Mouse (Mus musculus) megakaryocyte progenitor cell, adult 5-6 weeks (primary cell): ENCODE results near the gene Btd. TPM values are rescaled to one million over a fixed set of nuclear protein-coding genes. Genes with fewer than 3 reads are reported as not detected.

Experiments used
- ATAC-seq: replicated peaks from 2 replicates; pipeline ENCODE4 v1.8.0; 2016; ENCODE audit warnings: mild to moderate bottlenecking, moderate TSS enrichment, inconsistent platforms; ENCODE audit not compliant: poor library complexity
- total RNA-seq, 2 experiments: library from RNA; stranded (forward) in 1 of 2; stranded (reverse) in 1 of 2; fragments of 157-497, 149-512 nt in 1 of 2; fragments of 200-1000 nt in 1 of 2; gene quantifications; 2 replicates each; pipeline versions ENCODE4 v1.2.3 to v1.2.4; 2015 to 2017

Gene Btd
- total RNA-seq, 2 experiments from 2014 or later, result 8.1 to 15.6 TPM

- peak; percentile 40 for ATAC-seq
Observed at GRCm38 (mm10) chr14:31644931-31645547, 4.2 kb downstream of the Btd start.

GRCm38 (mm10) chr14:31645920-31646319 is 5.1 kb downstream of the Btd start:
- ATAC-seq, result no peak

GRCm38 (mm10) chr14:31647991-31648390 is 7.2 kb downstream of the Btd start:
- no peak for ATAC-seq

GRCm38 (mm10) chr14:31650347-31650746 is 9.5 kb downstream of the Btd start:
- no peak for ATAC-seq

DNA sequence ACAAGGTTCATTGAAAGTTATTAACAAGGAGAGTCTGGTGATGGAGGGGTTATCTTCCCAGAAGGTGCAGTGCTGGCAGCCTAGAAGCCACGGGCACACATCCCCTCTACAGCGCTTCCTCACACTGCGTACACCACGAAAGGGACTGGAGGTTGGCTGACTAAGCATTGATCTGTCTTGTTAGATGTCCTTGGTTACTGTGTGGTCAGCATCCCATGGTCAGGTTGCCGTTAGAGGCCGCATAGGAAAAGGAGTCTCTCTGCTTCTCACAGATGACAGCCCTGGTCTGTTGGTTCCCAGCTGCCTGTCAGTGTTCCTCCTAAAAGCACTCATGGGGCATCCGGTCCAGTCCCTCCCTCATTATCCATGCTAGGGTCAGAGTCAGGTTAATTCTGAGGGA is 10.4 kb downstream of the Btd start:
- ATAC-seq, result no peak

- ATAC-seq, result no peak
Observed at GRCm38 (mm10) chr14:31652106-31652505, 11.3 kb downstream of the Btd start.

DNA sequence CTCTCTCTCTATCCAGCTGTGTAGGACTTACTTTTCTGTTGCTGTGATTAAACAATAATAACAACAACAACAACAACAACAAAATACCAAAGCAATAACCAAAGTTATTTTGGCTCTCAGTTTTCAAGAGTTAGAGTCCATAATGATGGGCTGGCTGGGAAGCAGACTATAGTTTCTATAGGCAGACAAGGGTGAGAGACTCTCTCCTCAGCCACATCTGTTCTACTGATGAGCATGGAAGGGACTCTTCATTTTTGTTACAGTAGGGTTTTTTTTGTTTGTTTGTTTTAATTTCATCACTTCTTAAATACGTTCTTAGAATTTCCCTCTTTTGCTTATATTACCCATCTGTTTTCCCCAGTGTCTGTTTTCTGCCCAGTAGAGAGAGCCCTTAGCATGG is 11.8 kb downstream of the Btd start:
- ATAC-seq, result no peak

DNA sequence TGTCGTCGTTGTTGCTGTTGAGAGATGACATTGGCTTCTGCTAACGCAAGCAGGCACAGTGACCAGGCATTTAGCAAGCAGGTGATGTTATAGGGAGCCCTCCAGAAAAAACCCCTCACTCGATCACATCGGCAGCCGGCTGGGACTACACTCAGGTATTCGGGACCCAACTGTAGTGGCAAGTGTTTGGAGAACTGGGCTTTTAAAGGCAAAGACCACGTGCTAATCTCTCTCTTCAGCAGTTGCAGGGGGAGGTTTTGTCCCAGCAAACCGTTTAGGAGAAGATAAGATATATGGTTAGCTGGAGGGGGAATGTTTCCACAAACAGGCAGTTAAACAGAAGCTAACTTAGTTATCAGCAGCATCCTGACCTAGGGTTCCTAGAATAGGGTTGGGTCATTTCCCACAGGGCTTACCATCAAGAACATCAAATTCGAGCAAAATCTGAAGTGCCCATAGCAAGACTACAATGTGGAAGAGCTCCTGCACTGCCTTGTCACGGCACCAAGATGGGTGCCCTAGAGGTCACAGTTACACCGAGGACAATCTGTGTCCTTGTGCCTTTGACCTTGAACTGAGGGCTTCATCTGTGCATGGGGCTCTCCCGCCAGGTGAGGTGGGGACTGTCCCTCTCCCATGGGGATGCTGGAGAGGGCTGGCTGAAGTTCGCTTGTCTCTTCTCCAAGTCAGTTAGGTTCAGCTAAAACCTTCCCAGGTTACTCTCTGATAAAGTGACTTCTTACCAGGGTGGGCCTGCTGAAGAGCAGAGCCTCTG is 12.5 kb downstream of the Btd start:
- peak; percentile 42 for ATAC-seq

DNA sequence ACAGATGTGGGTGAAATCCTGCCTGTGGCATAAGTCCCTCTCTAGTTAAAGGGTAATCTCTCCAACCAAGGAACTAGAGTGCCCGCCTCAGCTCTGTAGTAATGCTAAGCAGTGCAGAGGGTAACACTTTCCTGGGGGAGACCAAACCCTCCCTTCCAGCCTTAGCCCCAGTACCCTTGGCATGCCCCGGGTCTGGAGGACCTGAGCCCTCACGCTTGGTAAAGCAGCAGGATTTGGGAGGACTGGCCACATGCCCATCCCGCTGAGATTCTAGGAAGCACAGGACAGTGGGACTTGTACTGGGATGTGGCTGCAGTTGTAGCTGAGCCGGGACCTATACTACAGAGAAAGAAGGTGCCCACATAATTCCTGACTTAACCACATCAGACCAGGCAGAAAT is 14.0 kb downstream of the Btd start:
- ATAC-seq, result no peak

DNA sequence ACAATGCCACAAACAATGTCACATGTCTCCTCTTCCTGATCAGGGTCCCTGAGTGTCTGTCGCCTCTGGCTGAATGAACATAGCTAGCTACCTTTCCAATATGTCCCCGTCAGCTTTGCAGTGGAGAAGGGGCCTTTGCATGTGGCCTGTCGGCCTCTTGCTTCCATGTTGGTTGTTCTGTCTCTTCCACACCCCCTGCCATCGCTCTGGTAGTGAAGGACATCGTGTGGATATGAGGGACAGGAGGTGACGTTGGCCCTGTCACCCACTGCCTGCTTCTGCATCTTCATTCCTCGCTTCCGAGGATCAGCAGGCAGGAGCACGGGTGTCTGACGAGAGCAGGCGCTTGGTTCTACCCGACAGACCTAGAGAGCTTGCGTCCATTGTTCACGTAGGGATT is 14.6 kb downstream of the Btd start:
- no peak for ATAC-seq

DNA sequence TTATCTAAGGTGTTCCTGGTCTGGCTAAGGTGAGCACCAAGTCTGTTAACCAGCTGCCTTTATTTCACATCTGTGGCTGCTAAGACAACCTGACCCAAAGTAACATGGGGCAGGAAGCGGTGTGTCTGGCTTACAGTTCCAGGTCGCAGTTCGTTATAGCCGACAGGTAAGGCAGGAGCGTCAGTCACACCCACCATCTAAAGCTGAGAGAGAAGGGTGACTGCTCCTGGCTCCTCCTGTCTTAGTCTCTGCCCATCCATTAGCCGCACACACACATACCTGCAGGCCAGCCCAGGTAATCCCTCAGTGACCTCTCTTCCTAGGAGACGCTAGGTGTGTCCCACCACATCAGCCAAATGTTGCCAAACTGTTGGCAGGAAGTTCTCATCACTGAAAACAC is 15.6 kb downstream of the Btd start:
- ATAC-seq, result no peak

GRCm38 (mm10) chr14:31656857-31657645 is 16.2 kb downstream of the Btd start:
- ATAC-seq, result peak; percentile 80

DNA sequence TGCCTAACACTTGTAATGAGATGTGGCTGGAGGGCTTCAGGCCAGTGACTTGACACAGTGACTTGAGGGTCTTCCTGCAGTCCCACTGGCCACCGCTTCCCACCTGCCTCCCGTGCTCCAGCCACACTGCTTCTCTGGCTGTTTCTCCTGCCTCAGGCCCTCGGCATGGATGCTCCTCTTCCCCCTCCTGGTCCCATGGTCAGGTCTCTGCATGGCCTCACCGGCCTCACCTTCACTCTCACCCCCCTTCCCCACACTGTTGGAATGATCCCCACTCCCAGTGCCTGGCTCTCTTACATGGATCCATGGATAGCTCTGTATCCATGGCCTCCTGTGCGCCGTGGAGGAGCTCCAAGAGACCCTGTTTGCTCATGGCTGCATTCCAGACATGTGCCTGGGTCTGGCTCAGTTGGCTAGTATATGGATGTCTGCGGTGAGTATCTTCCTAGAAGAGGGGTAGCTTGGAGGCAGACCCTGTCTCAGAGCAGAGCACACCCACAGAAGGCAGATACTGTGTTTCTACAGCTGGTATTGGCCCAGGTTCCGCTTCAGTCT is 17.4 kb downstream of the Btd start:
- no peak for ATAC-seq

GRCm38 (mm10) chr14:31659501-31660181 is 18.8 kb downstream of the Btd start:
- no peak for ATAC-seq

GRCm38 (mm10) chr14:31660312-31661093 is 19.7 kb downstream of the Btd start:
- no peak for ATAC-seq

DNA sequence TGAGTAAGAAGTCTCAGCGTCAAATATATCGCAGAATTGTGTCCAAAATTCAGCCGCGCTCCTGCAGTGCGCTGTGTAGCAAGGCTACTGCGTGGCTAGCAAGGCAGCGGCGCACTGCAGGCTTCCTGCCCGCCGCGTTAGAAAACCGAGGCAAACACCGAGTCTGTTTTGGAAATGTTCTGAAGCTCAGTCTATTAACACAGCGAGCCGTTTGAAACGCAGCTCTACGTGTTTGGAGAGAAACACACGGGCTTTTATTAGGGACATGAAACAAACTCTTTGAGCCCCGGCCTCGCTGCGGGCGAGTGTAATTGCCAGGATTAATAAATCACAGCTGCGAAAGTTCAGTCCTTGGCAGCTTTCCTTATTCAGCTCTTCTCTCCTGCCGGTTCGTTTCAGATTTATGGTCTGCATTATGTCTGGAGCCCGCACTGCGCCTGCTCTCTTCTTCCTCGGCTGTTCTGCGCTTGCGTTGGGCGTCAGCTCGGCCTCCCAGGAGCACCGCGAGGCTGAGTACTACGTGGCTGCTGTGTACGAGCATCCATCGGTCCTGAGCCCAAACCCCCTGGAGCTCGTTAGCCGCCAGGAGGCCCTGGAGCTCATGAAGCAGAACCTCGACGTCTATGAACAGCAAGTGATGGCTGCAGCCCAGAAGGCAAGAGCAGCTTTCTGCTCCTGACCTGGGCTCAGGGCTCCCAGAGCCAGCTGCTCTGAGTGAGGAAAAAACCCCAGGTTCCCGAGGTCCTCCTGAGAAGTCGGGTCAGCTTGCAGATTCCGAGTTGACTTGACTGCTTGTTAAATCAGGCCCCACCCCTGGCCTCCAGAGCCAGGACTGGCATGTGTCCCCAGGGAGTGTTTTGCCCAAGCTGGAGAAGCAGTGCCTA is 21.1 kb downstream of the Btd start:
- ATAC-seq, result peak; percentile 66

GRCm38 (mm10) chr14:31662555-31663211 is 21.9 kb downstream of the Btd start:
- ATAC-seq, result no peak

DNA sequence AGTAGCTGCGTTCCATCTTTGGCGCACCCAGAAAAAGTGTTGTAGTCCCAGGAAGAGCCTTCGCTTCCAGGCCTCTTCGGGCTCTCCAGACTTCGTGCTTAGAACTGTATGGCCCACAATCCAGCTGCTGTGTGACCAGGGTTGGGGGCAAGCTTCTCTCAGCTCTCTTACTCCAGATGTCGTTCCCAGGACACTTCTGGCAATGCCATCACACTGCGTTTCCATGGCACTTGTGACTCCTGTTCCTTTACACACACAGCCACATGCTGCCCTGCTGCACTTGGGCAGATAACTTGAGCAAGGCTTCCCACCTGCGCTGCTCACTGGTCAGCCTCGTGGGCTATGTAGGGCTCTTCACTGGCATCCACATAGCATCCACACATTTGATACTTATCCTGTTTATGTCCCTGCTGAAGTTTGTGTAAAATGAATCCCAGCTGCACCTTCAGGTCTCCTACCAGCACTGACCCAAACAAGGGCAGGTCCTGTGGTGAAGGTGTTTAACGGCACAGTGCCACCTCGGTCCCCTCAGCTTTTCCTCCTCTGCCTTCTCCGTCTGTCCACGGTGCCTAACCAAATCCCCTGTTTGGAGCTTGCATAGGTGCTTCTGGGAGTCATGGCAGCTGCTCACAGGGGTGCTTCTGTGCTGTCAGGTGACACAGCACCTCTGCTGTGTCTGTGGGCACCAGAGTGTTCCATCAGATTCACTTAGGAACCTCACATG is 22.7 kb downstream of the Btd start:
- ATAC-seq, result no peak
